Mouse (Mus musculus) ovary, postnatal 14 days (tissue): ENCODE results near the gene Gm3095.
"Not testable (repeated sequence)": the region's sequence is repeated elsewhere in the genome, so short reads cannot be mapped to it uniquely, and the experiment has no call there.

ENCODE experiments used
- DNase-seq: peaks from one replicate; pipeline ENCODE4 v3.0.0; 2022; ENCODE audit warnings: low spot score

The Gm3095 gene

DNA sequence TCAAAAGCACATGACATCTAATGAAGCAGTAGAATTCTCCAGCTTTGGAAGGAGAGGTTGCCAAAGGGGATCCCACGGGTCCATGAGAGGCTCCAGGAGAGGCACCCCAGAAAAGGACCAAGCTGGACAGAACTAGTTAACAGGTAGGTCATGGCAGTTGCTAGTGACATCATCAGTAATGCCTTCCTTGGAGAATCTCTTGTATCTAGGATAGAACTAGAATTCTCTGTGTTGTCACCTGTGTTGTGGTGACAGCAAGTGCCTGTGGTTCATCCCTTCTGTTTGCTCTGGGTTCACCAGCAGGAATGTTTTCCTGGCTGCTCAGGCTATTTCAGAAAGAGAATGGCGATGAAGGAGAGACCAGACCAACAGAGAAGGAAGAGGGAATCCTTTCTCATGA is at the start of gene Gm3095:
Gm3095 (plus strand) TSS at position 301 of the 400 bp plus-strand sequence.
- not testable (repeated sequence) for DNase-seq

DNA sequence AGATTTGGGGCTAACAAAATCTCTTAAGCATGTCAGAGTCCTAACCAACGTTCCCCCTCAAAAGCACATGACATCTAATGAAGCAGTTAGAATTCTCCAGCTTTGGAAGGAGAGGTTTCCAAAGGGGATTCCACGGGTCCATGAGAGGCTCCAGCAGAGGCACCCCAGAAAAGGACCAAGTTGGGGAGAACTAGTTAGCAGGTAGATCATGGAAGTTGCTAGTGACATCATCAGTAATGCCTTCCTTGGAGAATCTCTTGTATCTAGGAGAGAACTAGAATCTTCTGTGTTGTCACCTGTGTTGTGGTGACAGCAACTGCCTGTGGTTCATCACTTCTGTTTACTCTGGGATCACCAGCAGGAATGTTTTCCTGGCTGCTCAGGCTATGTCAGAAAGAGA is 31.9 kb upstream of the Gm3095 start, which contains the start of gene Gm3029:
Gm3029 (plus strand) TSS at position 301 of the 400 bp plus-strand sequence.
- DNase-seq: not testable (repeated sequence)

DNA sequence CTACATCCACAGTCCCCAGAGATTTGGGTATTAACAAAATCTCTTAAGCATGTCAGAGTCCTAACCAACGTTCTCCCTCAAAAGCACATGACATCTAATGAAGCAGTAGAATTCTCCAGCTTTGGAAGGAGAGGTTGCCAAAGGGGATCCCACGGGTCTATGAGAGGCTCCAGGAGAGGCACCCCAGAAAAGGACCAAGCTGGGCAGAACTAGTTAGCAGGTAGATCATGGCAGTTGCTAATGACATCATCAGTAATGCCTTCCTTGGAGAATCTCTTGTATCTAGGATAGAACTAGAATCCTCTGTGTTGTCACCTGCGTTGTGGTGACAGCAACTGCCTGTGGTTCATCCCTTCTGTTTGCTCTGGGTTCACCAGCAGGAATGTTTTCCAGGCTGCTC is 34.7 kb downstream of the Gm3095 start, which contains the start of gene Gm3099:
Gm3099 (plus strand) TSS at position 301 of the 400 bp plus-strand sequence.
- DNase-seq: not testable (repeated sequence)
